Mouse (Mus musculus): ENCODE measurements around the gene Cttnbp2. TPM values are rescaled to one million over a fixed set of nuclear protein-coding genes. Genes with fewer than 3 reads are reported as not detected.

Gene Cttnbp2
- polyA plus RNA-seq, 1 experiment from 2014 or later, result 22.3 TPM

GRCm38 (mm10) chr6:18434355-18434754 lies 80.3 kb downstream of the Cttnbp2 start:
- H3K27me3 ChIP-seq, result no peaks in the 10 kb centered on the region
- H3K27ac ChIP-seq, result no peak overlapping the region
- H3K4me3 ChIP-seq, result no peak overlapping the region
- H3K4me1 ChIP-seq, result no peaks in the 10 kb centered on the region
- ATAC-seq (ENCODE audit: insufficient number of reproducible peaks, insufficient read depth, low FRiP score, low TSS enrichment, low read depth), result no peak
- WGBS, result 87% methylated on average over 8 of the region's 8 CpGs
- peaks cover 13% of the 10 kb centered on the region; the same call in 1 of the 2 replicates for H3K36me3 ChIP-seq
- H3K9me3 ChIP-seq, result no peaks in the 10 kb centered on the region
- H3K4me2 ChIP-seq, result no peak overlapping the region
- H3K9ac ChIP-seq, result no peak overlapping the region

GRCm38 (mm10) chr6:18432362-18432761 lies 82.3 kb downstream of the Cttnbp2 start:
- no peak overlapping the region for H3K27ac ChIP-seq
- no peak overlapping the region for H3K9ac ChIP-seq
- no peak for ATAC-seq (ENCODE audit: insufficient number of reproducible peaks, insufficient read depth, low FRiP score, low TSS enrichment, low read depth)
- no peaks in the 10 kb centered on the region for H3K4me1 ChIP-seq
- no peaks in the 10 kb centered on the region for H3K27me3 ChIP-seq
- H3K4me3 ChIP-seq, result no peak overlapping the region
- no peaks in the 10 kb centered on the region for H3K9me3 ChIP-seq
- peaks cover 13% of the 10 kb centered on the region; the same call in 1 of the 2 replicates for H3K36me3 ChIP-seq
- WGBS, result 61% methylated on average over 3 of the region's 3 CpGs
- H3K4me2 ChIP-seq, result no peak overlapping the region

- H3K9me3 ChIP-seq, result no peaks in the 10 kb centered on the region
Observed at GRCm38 (mm10) chr6:18431891-18432290, 82.8 kb downstream of the Cttnbp2 start.

GRCm38 (mm10) chr6:18430062-18430461 lies 84.6 kb downstream of the Cttnbp2 start:
- no peaks in the 10 kb centered on the region for H3K4me1 ChIP-seq

More at GRCm38 (mm10) chr6:18431891-18432290, 82.8 kb downstream of the Cttnbp2 start:
- Histone ChIP-seq H3K9ac (no peak overlapping the region), H3K4me1 (no peaks in the 10 kb centered on the region), H3K27me3 (no peaks in the 10 kb centered on the region), H3K4me2 (no peak overlapping the region), H3K27ac (no peak overlapping the region), H3K4me3 (no peak overlapping the region), H3K36me3 (peaks cover 13% of the 10 kb centered on the region; the same call in 1 of the 2 replicates)
- 44% methylated on average over 2 of the region's 2 CpGs for WGBS
- no peak for ATAC-seq (ENCODE audit: insufficient number of reproducible peaks, insufficient read depth, low FRiP score, low TSS enrichment, low read depth)

GRCm38 (mm10) chr6:18424822-18425221 lies 89.8 kb downstream of the Cttnbp2 start:
- H3K4me2 ChIP-seq, result no peak overlapping the region
- WGBS, result 87% methylated on average over 6 of the region's 6 CpGs
- no peaks in the 10 kb centered on the region for H3K4me1 ChIP-seq
- H3K27me3 ChIP-seq, result no peaks in the 10 kb centered on the region
- H3K9me3 ChIP-seq, result no peaks in the 10 kb centered on the region
- H3K9ac ChIP-seq, result no peak overlapping the region
- H3K27ac ChIP-seq, result no peak overlapping the region
- H3K4me3 ChIP-seq, result no peak overlapping the region
- no peak for ATAC-seq (ENCODE audit: insufficient number of reproducible peaks, insufficient read depth, low FRiP score, low TSS enrichment, low read depth)
- no peaks in the 10 kb centered on the region for H3K36me3 ChIP-seq

More at GRCm38 (mm10) chr6:18430062-18430461, 84.6 kb downstream of the Cttnbp2 start:
- no peak overlapping the region for H3K4me3 ChIP-seq
- H3K4me2 ChIP-seq, result no peak overlapping the region
- H3K9ac ChIP-seq, result no peak overlapping the region
- WGBS, result 58% methylated on average over 3 of the region's 3 CpGs
- H3K27me3 ChIP-seq, result no peaks in the 10 kb centered on the region
- H3K36me3 ChIP-seq, result peaks cover 12% of the 10 kb centered on the region; the same call in 1 of the 2 replicates
- no peak for ATAC-seq (ENCODE audit: insufficient number of reproducible peaks, insufficient read depth, low FRiP score, low TSS enrichment, low read depth)
- no peaks in the 10 kb centered on the region for H3K9me3 ChIP-seq
- H3K27ac ChIP-seq, result no peak overlapping the region

- no peak overlapping the region for H3K9ac ChIP-seq
- H3K4me2 ChIP-seq, result no peak overlapping the region
- no peaks in the 10 kb centered on the region for H3K4me1 ChIP-seq
- H3K36me3 ChIP-seq, result no peaks in the 10 kb centered on the region
- no peaks in the 10 kb centered on the region for H3K9me3 ChIP-seq
- no peak overlapping the region for H3K27ac ChIP-seq
- 68% methylated on average over 3 of the region's 3 CpGs for WGBS
- H3K27me3 ChIP-seq, result no peaks in the 10 kb centered on the region
- no peak for ATAC-seq (ENCODE audit: insufficient number of reproducible peaks, insufficient read depth, low FRiP score, low TSS enrichment, low read depth)
- H3K4me3 ChIP-seq, result no peak overlapping the region
Observed at GRCm38 (mm10) chr6:18424367-18424766, 90.3 kb downstream of the Cttnbp2 start.

GRCm38 (mm10) chr6:18423112-18423511 lies 91.5 kb downstream of the Cttnbp2 start:
- WGBS, result 82% methylated on average over 6 of the region's 6 CpGs
- Histone ChIP-seq H3K27me3 (no peaks in the 10 kb centered on the region), H3K9ac (no peak overlapping the region), H3K4me3 (no peak overlapping the region), H3K36me3 (no peaks in the 10 kb centered on the region), H3K4me2 (no peak overlapping the region), H3K27ac (no peak overlapping the region), H3K4me1 (no peaks in the 10 kb centered on the region), H3K9me3 (no peaks in the 10 kb centered on the region)
- no peak for ATAC-seq (ENCODE audit: insufficient number of reproducible peaks, insufficient read depth, low FRiP score, low TSS enrichment, low read depth)

- no peak overlapping the region for H3K9ac ChIP-seq
- no peak overlapping the region for H3K4me2 ChIP-seq
- no peak overlapping the region for H3K4me3 ChIP-seq
- no peaks in the 10 kb centered on the region for H3K27me3 ChIP-seq
- H3K4me1 ChIP-seq, result no peaks in the 10 kb centered on the region
- H3K36me3 ChIP-seq, result no peaks in the 10 kb centered on the region
- H3K27ac ChIP-seq, result no peak overlapping the region
- ATAC-seq (ENCODE audit: insufficient number of reproducible peaks, insufficient read depth, low FRiP score, low TSS enrichment, low read depth), result no peak
- no peaks in the 10 kb centered on the region for H3K9me3 ChIP-seq
- WGBS, result 63% methylated on average over 2 of the region's 2 CpGs
Observed at GRCm38 (mm10) chr6:18421561-18421960, 93.1 kb downstream of the Cttnbp2 start.

- 76% methylated on average over 9 of the region's 9 CpGs for WGBS
- H3K27ac ChIP-seq, result no peak overlapping the region
Observed at GRCm38 (mm10) chr6:18420660-18421059, 94.0 kb downstream of the Cttnbp2 start.

GRCm38 (mm10) chr6:18417866-18418454 lies 96.7 kb downstream of the Cttnbp2 start:
- H3K4me1 ChIP-seq, result no peaks in the 10 kb centered on the region
- 75% methylated on average over 6 of the region's 6 CpGs for WGBS
- no peak overlapping the region for H3K4me3 ChIP-seq
- H3K27me3 ChIP-seq, result no peaks in the 10 kb centered on the region
- H3K4me2 ChIP-seq, result no peak overlapping the region
- no peaks in the 10 kb centered on the region for H3K9me3 ChIP-seq
- no peak overlapping the region for H3K27ac ChIP-seq
- no peak overlapping the region for H3K9ac ChIP-seq
- no peak for ATAC-seq (ENCODE audit: insufficient number of reproducible peaks, insufficient read depth, low FRiP score, low TSS enrichment, low read depth)
- H3K36me3 ChIP-seq, result peaks cover 5% of the 10 kb centered on the region; the same call in 1 of the 2 replicates

More at GRCm38 (mm10) chr6:18420660-18421059, 94.0 kb downstream of the Cttnbp2 start:
- H3K4me2 ChIP-seq, result no peak overlapping the region
- H3K36me3 ChIP-seq, result no peaks in the 10 kb centered on the region
- no peak overlapping the region for H3K4me3 ChIP-seq
- no peaks in the 10 kb centered on the region for H3K9me3 ChIP-seq
- H3K9ac ChIP-seq, result no peak overlapping the region
- H3K4me1 ChIP-seq, result no peaks in the 10 kb centered on the region
- no peaks in the 10 kb centered on the region for H3K27me3 ChIP-seq
- ATAC-seq (ENCODE audit: insufficient number of reproducible peaks, insufficient read depth, low FRiP score, low TSS enrichment, low read depth), result no peak

- no peaks in the 10 kb centered on the region for H3K4me1 ChIP-seq
- WGBS, result 69% methylated on average over 4 of the region's 4 CpGs
- H3K9me3 ChIP-seq, result no peaks in the 10 kb centered on the region
- H3K4me2 ChIP-seq, result no peak overlapping the region
- H3K4me3 ChIP-seq, result no peak overlapping the region
- no peaks in the 10 kb centered on the region for H3K27me3 ChIP-seq
- no peak overlapping the region for H3K27ac ChIP-seq
- no peak for ATAC-seq (ENCODE audit: insufficient number of reproducible peaks, insufficient read depth, low FRiP score, low TSS enrichment, low read depth)
- H3K36me3 ChIP-seq, result peaks cover 8% of the 10 kb centered on the region; the same call in 1 of the 2 replicates
- H3K9ac ChIP-seq, result no peak overlapping the region
Observed at GRCm38 (mm10) chr6:18415961-18416360, 98.7 kb downstream of the Cttnbp2 start.

GRCm38 (mm10) chr6:18411505-18412225 lies 103.0 kb downstream of the Cttnbp2 start:
- Histone ChIP-seq H3K36me3 (peaks cover 8% of the 10 kb centered on the region; the same call in 1 of the 2 replicates), H3K4me3 (no peak overlapping the region), H3K9ac (no peak overlapping the region), H3K4me2 (no peak overlapping the region), H3K27ac (no peak overlapping the region), H3K27me3 (no peaks in the 10 kb centered on the region), H3K4me1 (no peaks in the 10 kb centered on the region), H3K9me3 (no peaks in the 10 kb centered on the region)
- 96% methylated on average over 1 of the region's 1 CpGs for WGBS
- ATAC-seq (ENCODE audit: insufficient number of reproducible peaks, insufficient read depth, low FRiP score, low TSS enrichment, low read depth), result no peak

Measured in embryonic facial prominence, embryonic 13.5 days (tissue).